Mouse (Mus musculus) cerebellum, postnatal 4 days (tissue): ENCODE measurements around the gene Mcat.
A peak's percentile ranks its signal among the peaks of the same experiment; 100 is the strongest.

Source experiments
- DNase-seq, 2 experiments: peaks; one replicate each; pipeline ENCODE4 v3.0.0; 2022; ENCODE audit warnings: low spot score in 2 of 2, mixed read lengths in 1 of 2

The Mcat gene

DNA sequence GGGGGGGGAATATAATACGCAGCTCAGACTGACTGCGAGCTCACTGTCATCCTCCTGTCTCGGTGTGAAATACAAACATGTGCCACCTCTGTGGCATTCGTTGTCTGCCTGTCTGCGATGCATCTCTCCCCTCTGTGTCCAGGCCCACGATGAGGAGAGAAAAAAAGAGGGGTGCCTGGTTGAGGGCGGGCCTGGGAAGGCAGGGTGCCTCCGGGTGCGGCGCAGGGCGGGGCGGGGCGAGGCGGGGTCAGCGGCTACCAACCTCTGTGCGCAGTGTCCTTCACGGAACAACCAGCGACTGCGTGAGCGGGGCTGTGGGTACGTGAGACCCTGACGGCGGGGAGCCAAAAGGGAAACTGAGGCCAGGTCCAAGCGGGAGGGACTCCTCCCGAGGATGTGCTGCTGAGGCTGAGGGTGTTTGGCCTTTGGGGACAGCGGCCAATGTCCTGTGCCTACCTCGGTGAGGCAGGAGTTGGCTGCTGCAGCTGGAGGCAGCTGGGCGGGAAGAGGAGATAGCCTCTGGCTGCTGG lies at the start of gene Mcat, which contains the start of gene Tspo:
Gene Mcat (minus strand): TSS at position 461 of the 530 bp plus-strand sequence.
Gene Tspo (plus strand): TSS at position 266 of the 530 bp plus-strand sequence.
- DNase-seq: no peak

DNA sequence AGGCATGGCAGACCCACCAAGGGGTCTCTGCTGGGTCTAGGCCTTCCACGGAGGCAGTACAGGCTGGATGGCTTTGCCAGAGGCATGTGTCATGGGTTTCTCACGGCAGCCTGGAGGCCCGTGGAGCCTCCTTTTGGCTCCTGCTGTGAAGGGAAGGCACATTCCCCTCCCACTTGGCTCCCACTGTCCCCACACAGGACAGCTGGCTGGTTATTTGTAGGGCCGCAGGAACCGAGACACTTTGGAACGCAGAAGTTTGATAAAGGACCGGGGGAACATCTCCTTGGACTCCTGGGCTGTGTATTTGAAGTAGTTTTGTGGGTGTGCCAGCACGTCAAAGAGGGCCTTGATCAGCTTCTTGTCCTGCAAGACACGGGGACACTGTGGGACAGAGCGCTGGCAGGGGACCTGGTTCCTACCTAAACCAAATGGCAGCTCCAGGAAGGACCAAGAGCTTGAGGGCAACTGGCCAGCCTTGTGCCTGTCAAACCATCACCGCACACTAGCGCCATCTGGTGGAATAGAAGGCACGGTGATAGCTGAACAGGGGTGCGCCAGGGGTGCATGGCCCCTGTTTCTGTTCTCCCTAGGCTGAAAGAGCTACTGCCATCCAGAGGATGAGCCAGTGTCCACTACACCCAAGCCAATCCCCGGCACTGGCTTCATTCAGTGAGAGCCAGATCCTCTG lies 43.7 kb upstream of the Mcat start:
- DNase-seq: peak in 1 of 2 experiments; percentile 68

- no peak for DNase-seq
Observed at GRCm38 (mm10) chr15:83606700-83607099, 43.1 kb upstream of the Mcat start.

DNA sequence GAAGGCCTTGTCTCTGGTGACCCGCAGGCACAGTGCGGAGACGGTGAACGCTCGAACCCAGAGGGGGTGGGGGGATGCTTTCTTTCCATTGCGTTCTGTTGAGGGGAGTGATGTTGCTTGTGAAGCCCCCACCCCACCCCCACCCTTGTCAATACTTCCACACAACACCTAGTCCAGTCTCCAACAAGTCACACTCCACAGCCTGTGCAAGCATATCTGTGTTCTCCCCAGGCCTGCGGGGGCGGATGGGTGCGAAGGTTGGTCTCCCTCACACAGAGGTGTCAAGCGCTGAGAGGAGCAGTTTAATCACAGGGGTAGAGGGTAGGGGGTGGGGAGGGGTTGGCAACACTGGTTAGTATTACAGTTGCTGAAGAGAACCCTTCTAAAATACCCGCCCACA lies 42.6 kb upstream of the Mcat start:
- DNase-seq: no peak

- DNase-seq: no peak
Observed at GRCm38 (mm10) chr15:83603426-83603825, 39.8 kb upstream of the Mcat start.

DNA sequence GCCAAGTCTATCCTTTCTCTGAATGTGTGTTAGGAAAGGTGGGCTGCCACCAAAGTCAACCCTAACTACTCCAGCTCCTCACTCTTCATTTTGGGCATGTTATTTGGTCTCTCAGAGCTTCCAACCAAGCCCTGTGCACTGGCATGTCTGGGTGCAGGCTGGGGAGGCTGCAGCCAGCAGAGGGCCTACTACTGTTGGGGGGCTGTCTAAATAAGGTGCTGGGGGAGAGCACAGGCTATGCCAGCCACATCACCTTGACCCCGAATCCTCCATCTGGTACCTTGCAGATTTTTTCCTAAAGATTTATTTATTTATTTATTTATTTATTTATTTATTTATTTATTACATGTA lies 39.4 kb upstream of the Mcat start:
- no peak for DNase-seq

DNA sequence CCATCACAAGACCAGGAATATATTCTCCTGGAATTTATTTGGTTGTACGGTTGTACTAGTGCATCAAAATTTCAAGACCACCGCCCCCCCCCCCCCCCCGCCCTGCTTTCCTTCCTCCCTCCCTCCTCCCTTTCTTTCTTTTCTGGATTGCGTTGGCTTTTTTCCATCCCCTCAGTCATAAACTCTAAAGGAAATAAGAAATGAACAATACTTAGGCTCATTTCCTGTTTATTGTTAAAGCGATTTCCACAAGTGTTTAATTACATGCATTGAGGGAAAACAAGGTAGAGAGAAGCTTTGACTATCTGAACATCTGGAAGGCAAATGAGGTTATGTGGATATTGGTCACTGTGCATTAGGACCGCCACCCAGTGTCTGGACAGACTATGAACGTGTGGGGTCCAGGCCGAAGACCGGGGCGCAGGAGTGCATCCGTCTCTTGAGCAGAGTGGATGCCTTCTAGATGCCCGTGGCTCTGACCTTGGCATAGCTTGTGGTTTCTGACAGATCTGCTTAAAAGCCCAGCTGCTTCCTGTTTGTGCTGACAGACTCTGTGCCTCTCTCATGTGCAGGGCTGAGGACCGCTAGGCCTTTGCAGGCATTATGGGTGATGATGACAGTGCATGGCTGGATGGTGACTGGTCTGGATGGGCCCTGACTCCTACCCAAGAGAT lies 38.9 kb upstream of the Mcat start:
- DNase-seq: no peak

DNA sequence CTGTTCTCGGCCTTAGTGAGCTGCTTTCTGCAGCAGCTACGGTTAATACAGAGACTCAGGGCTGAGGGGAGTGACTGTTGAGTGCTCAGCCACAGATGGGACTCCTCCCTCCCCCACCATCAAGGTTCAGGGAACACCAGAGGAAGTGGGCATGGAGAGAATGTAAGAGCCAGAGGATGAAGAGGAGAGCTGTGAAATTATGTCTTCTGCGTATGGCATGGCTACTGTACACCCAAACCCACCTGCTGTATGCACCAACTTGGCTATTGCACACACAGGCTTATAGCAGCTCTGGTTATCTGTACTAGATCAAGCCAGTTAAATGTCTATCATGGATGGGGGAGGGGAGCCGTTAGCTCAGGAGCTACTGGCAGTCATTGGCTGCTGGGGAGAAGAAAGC lies 37.6 kb upstream of the Mcat start:
- DNase-seq: no peak

DNA sequence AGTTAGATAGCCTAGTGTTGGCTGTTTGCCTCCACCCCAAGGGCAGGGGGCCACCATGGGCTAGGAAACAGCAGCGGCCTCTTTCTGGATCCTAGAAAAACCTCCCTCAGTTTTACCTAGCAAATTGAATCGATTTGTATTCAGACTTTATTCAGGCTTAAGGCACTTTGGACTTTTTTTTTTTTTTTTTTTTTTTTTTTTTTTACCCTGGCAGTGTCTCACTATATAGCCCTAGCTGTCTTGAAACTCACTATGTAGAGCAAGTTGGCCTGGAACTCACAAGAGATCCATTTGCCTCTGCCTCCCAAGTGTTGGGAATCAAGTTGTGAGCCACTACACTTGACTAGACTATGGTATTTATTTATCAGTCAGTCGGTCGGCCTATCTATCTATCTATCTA lies 33.2 kb upstream of the Mcat start:
- no peak for DNase-seq

- DNase-seq: no peak
Observed at GRCm38 (mm10) chr15:83595364-83595711, 31.8 kb upstream of the Mcat start.

DNA sequence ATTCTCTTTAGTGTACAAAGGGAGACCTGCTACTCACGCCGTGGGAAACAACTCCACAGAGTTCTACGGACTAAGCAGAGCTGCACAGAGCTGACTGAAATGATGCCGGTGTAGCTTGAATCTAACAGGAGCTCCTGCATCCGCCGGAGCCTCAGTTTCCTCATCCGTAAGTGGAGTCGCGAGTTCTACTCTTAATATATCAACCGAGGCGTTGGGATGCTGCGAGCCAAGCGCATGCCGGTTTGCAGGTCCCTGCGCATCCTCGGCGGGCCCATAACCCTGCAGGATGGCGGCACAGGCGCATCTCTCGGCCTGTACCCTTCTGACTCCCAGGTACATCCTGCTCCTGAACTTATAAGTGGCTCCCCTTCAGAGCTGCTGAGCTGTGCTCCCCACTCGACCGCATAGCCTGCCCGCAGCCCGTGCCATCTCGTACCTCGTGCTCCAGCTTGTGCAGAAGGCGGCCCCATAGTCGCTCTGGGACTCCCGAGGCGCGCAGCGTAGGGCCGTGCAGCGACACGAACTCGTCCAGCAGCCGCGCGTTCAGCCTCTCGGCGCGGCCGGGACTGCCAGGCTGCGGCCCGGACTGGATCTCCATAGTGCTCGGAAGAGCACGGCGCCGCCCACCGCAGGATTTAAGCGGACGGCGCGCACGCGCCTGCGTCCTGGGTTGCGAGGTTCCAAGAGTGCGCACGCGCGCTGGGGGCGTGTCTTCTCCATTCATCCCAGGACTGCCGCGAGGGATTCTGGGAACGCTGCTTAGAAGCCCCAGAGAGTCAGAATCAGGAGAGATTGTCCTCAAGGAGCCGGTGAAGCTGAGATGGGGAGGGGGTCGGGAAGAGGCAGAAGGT lies 31.2 kb upstream of the Mcat start, which contains the start of gene Ttll12:
Gene Ttll12 (minus strand): TSS at position 645 of the 851 bp plus-strand sequence.
- DNase-seq: peak; percentile 79 to 95

GRCm38 (mm10) chr15:83593702-83594512 lies 30.3 kb upstream of the Mcat start:
- DNase-seq: no peak

DNA sequence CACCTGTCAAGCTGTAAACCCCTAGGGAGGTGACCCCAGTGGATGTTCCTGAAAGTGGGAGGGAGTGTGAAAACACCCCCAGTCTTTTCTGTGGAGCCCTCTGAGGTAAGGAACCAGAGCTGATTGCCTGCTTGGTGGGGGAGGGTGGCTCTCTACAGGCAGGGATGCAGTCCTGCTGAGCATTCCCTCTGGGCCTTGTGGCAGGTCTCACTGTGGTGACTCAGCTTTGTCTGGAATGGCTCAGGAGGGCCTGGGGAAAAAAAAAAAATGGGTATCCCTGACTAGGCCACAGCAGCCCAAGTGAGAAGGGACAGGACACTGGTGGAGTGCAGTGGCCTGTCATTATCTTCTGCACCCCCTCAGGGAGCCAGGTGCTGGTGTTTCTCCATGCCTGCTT lies 29.6 kb upstream of the Mcat start:
- DNase-seq: no peak

DNA sequence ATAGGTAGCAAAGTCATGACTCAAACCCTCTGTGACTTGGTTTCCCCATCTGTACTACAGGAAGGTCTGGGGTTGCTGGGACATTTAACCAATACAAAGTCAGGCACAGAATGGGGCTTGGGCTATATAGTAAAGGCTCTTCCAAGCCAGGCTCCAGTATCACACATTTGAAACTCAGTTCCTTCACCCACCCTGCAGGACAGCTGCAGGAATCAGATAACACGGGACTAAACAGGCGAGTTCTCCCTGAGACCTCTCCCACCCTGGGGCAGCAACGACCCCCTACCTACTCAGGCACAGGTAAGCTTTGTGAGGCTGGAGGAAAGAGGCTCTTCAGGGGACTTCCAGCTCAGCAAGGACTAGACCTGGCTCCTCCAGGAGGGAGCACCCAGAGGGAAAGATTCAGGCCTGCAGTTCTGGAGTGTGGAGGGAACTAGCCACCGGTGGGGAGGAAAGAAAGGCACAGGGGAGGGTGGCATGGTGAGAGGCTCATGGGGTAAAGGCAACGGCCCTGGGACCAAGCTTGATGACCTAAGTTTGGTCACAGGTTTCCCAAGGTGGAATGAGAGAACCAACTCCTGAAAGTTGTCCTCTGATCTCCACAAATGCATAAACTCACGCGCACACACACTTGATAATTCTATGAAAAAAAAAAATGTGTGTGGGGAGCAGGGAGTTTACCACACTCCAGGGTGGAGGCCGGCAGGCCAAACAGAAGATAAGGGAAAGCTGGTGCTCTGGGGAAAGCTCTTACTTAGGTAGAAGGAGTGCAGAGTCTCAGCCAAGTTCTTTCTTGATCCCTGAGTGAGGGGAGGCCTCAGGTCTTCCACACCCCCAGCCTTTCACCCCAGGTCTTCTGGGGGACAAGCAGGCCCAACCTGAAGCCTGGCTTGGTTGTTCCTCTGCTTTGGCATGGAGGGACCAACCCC lies 28.9 kb upstream of the Mcat start:
- no peak for DNase-seq

DNA sequence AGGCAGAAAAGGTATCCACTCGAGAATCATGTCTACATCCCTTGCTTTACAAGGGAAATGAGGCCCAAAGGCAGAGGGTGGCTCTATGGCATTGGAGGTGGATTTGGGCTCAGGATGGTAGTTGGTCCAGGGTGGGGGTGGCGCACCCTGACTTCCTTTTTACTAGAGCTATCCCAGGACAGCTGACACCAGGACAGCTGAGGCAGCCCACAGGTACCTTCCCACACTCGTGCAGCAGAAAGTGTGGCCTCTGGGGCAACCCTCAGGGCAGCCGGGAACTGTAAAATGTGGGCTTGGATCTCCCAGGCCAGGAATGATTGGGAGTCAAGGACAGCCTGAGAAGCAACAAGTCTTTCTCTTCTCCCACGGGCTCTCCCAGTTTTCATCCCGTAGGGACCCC lies 28.2 kb upstream of the Mcat start:
- DNase-seq: no peak

GRCm38 (mm10) chr15:83590841-83591240 lies 27.3 kb upstream of the Mcat start:
- no peak for DNase-seq

DNA sequence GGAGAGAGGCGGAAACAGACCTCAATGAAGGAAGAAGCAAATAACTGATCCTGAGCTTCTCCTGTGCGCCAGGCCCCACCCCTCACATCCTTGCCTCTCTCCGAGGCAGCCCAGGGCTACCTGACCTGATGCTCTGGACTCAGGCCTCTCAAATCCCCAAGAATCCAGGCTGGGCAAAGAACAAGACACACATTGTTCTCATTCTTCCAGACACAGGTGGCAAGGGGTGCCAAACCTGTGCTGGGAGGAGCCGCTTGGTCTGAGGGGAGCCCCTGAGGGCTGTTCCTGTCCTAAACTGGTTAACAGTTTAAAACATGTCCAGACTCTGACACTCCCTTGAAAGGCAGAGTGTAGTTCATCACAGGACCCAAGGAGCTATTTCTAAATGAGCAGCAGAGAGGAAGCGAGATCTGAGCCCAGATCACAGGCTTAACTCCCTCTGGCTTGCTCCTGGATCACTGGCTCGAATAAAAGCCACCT lies 21.2 kb upstream of the Mcat start:
- no peak for DNase-seq

GRCm38 (mm10) chr15:83583419-83584156 lies 20.0 kb upstream of the Mcat start:
- DNase-seq: no peak

DNA sequence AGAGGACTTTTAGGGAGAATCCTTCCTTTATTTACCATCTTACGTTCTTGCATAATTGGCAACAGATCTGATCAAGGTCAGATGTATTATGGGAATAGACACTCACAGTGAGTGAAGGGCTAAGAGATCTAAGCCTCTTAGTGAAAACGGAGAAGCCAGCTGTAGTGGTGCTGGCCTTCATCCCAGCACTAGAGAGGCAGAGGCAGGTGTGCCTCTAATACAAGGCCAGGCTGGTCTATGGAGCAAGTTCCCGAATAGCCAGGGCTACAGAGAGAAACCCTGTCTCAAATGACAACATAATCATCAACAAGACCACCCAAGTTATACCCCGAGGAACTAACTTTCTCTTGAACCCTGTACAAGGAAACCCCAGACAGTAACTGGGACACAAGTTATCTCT lies 19.3 kb upstream of the Mcat start:
- no peak for DNase-seq

DNA sequence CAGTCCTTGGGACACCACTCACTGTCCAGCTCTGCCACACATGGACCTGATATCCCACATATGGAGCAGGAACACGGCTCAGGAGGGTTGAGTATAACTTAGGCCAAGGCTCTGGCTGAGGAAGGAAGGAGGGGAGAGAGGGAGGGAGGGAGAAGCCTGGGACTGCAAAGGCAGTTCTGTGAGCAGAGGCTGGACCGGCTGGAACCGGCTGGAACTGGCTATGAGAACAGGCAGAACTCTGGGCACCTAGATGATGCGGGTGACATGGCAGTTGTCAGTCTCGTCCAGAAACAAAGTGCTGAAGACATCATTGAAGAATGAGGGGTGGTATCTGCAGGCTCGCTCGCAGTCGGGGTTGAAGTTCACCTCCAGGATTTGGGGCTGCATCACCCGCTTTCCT lies 13.1 kb upstream of the Mcat start:
- DNase-seq: no peak
